Mouse (Mus musculus) CH12.LX (cell line): Measurements from ENCODE around the gene Rbpjl.

ENCODE experiments used
- CTCF ChIP-seq, 2 experiments: IDR thresholded peaks in 1 of 2; conservative IDR thresholded peaks in 1 of 2; 2 replicates each; pipeline ENCODE4 v1.5.1; 2011 to 2012; ENCODE audit warnings: low read depth in 2 of 2, low read length in 2 of 2, improper control_type of control experiment in 1 of 2, inconsistent platforms in 1 of 2, mild to moderate bottlenecking in 1 of 2, moderate library complexity in 1 of 2
- E2F4 ChIP-seq: IDR thresholded peaks from 2 replicates; pipeline ENCODE4 v1.6.1; 2011; ENCODE audit warnings: low read depth, low read length, improper control_type of control experiment; ENCODE audit not compliant: insufficient replicate concordance
- ELF1 ChIP-seq: IDR thresholded peaks from 2 replicates; pipeline ENCODE4 v1.6.1; 2014; ENCODE audit warnings: low read depth, mild to moderate bottlenecking, inconsistent platforms, low read length, improper control_type of control experiment
- GABPA ChIP-seq: IDR thresholded peaks from 2 replicates; pipeline ENCODE4 v1.6.1; 2012; ENCODE audit warnings: low read depth, low read length, improper control_type of control experiment, inconsistent platforms; ENCODE audit not compliant: insufficient replicate concordance
- IRF4 ChIP-seq: IDR thresholded peaks from 2 replicates; pipeline ENCODE4 v1.6.1; 2014; ENCODE audit warnings: low read depth, mild to moderate bottlenecking, inconsistent platforms, low read length, improper control_type of control experiment
- JUN ChIP-seq: IDR thresholded peaks from 2 replicates; pipeline ENCODE4 v1.6.1; 2011; ENCODE audit warnings: low read depth, mild to moderate bottlenecking, low read length, improper control_type of control experiment, moderate library complexity; ENCODE audit not compliant: insufficient read depth
- MAX ChIP-seq: IDR thresholded peaks from 2 replicates; pipeline ENCODE4 v1.6.1; 2011; ENCODE audit warnings: low read length, improper control_type of control experiment
- MAZ ChIP-seq: IDR thresholded peaks from 2 replicates; pipeline ENCODE4 v1.6.1; 2012; ENCODE audit warnings: low read depth, mild to moderate bottlenecking, inconsistent platforms, low read length, improper control_type of control experiment, moderate library complexity
- MXI1 ChIP-seq: IDR thresholded peaks from 2 replicates; pipeline ENCODE4 v1.6.1; 2011; ENCODE audit warnings: mild to moderate bottlenecking, low read depth, low read length, improper control_type of control experiment
- MYC ChIP-seq: IDR thresholded peaks from 2 replicates; pipeline ENCODE4 v1.6.1; 2011; ENCODE audit warnings: low read depth, mild to moderate bottlenecking, improper control_type of control experiment, low read length
- SIN3A ChIP-seq: IDR thresholded peaks from 2 replicates; pipeline ENCODE4 v1.6.1; 2012; ENCODE audit warnings: low read length, improper control_type of control experiment, inconsistent platforms
- TBP ChIP-seq: conservative IDR thresholded peaks from 2 replicates; pipeline ENCODE4 v1.6.1; 2011; ENCODE audit warnings: low read depth, low read length, improper control_type of control experiment
- USF2 ChIP-seq: conservative IDR thresholded peaks from 2 replicates; pipeline ENCODE4 v1.6.1; 2011; ENCODE audit warnings: low read depth, low read length, improper control_type of control experiment

DNA sequence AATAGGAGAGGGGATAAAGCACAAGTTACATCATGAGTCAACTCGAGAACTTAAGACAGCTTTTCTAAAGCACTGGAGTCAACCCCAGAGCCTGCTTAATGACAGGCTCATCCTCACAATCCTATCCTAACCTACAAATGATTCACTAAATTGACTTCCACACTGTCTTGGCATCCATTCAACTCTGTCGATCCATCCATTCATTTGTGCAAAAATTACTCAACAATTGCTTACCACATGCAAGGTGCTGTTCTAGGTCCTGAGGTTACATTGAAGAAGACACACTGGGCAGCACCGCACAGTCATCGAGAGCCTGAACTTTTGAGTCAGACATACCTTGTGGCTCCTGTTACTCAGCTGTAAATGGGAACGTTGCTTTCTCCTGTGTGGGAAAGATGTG is 43.9 kb upstream of the Rbpjl start:
- TF ChIP-seq CTCF (conservative IDR thresholded peaks at IDR 0.05 in 1 of 2, IDR thresholded peaks at IDR 0.05 in 1 of 2; ENCODE audit: low read depth in 2 of 2, low read length in 2 of 2) (no peak), TBP (no peak), ELF1 (no peak), JUN (no peak), IRF4 (no peak; the same call in 1 of the 2 replicates), E2F4 (no peak), SIN3A (no peak), MAX (no peak), MAZ (no peak), MYC (no peak), MXI1 (no peak), USF2 (no peak), GABPA (no peak)
